Mouse (Mus musculus) effector memory CD4-positive, alpha-beta T cell, adult 7 months (primary cell): ENCODE measurements around the gene Gm10720. TPM values are rescaled to one million over a fixed set of nuclear protein-coding genes. Genes with fewer than 3 reads are reported as not detected.

Source experiments
- polyA plus RNA-seq: library from polyadenylated mRNA; unstranded; fragments of 100-300 nt; shearing (Covaris generic); gene quantifications from one replicate; pipeline ENCODE4 v1.2.1, GENCODE M21; 2017

The Gm10720 gene
- 1.8 TPM for polyA plus RNA-seq

DNA sequence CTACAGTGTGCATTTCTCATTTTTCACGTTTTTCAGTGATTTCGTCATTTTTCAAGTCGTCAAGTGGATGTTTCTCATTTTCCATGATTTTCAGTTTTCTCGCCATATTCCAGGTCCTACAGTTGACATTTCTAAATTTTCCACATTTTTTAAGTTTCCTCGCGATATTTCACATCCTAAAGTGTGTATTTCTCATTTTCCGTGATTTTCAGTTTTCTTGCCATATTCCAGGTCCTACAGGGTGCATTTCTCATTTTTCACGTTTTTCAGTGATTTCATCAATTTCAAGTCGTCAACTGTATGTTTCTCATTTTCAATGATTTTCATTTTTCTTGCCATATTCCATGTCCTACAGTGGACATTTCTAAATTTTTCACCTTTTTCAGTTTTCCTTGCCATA lies at the start of gene Gm10720:
Gm10720 (plus strand) TSS at position 301 of the 400 bp plus-strand sequence.

DNA sequence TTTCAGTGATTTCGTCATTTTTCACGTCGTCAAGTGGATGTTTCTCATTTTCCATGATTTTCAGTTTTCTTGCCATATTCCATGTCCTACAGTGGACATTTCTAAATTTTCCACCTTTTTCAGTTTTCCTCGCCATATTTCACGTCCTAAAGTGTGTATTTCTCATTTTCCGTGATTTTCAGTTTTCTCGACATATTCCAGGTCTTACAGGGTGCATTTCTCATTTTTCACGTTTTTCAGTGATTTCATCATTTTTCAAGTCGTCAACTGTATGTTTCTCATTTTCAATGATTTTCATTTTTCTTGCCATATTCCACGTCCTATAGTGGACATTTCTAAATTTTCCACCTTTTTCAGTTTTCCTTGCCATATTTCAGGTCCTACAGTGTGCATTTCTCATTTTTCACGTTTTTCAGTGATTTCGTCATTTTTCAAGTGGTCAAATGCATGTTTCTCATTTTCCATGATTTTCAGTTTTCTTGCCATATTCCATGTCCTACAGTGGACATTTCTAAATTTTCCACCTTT lies 14.9 kb upstream of the Gm10720 start, which contains the start of gene Gm10722:
Gm10722 (plus strand) TSS at position 478 of the 528 bp plus-strand sequence.

DNA sequence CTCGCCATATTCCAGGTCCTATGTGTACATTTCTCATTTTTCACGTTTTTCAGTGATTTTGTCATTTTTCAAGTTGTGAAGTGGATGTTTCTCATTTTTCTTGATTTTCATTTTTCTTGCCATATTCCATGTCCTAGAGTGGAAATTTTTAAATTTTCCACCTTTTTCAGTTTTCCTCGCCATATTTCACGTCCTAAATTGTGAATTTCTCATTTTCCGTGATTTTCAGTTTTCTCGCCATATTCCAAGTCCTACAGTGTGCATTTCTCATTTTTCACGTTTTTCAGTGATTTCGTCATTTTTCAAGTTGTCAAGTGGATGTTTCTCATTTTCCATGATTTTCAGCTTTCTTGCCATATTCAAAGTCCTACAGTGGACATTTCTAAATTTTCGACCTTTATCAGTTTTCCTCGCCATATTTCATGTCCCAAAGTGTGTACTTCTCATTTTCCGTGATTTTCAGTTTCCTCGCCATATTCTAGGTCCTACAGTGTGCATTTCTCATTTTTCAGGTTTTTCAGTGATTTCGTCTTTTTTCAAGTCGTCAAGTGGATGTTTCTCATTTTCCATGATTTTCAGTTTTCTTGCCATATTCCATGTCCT lies 12.6 kb upstream of the Gm10720 start, which contains the start of gene Gm11168:
Gm11168 (plus strand) TSS at position 553 of the 603 bp plus-strand sequence.

DNA sequence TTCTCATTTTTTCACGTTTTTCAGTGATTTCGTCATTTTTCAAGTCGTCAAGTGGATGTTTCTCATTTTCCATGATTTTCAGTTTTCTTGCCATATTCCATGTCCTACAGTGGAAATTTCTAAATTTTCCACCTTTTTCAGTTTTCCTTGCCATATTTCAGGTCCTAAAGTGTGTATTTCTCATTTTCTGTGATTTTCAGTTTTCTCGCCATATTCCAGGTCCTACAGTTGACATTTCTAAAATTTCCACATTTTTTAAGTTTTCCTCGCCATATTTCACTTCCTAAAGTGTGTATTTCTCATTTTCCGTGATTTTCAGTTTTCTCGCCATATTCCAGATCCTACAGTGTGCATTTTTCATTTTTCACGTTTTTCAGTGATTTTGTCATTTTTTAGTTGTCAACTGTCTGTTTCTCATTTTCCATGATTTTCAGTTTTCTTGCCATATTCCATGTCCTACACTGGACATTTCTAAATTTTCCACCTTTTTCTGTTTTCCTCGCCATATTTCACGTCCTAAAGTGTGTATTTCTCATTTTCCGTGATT lies 2.6 kb upstream of the Gm10720 start, which contains the start of gene Gm10721:
Gm10721 (plus strand) TSS at position 408 of the 547 bp plus-strand sequence.

DNA sequence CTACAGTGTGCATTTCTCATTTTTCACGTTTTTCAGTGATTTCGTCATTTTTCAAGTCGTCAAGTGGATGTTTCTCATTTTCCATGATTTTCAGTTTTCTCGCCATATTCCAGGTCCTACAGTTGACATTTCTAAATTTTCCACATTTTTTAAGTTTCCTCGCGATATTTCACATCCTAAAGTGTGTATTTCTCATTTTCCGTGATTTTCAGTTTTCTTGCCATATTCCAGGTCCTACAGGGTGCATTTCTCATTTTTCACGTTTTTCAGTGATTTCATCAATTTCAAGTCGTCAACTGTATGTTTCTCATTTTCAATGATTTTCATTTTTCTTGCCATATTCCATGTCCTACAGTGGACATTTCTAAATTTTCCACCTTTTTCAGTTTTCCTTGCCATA lies 1.7 kb downstream of the Gm10720 start, which contains the start of gene Gm10719:
Gm10719 (plus strand) TSS at position 301 of the 400 bp plus-strand sequence.

DNA sequence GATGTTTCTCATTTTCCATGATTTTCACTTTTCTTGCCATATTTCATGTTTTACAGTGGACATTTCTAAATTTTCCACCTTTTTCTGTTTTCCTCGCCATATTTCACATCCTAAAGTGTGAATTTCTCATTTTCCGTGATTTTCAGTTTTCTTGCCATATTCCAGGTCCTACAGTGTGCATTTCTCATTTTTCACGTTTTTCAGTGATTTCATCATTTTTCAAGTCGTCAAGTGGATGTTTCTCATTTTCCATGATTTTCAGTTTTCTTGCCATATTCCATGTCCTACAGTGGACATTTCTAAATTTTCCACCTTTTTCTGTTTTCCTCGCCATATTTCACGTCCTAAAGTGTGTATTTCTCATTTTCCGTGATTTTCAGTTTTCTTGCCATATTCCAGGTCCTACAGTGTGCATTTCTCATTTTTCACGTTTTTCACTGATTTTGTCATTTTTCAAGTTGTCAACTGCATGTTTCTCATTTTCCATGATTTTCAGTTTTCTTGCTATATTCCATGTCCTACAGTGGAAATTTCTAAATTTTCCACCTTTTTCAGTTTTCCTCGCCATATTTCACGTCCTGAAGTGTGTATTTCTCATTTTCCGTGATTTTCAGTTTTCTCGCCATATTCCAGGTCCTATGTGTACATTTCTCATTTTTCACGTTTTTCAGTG lies 8.0 kb downstream of the Gm10720 start, which contains the start of gene Gm10718:
Gm10718 (plus strand) TSS at position 236 of the 673 bp plus-strand sequence.

DNA sequence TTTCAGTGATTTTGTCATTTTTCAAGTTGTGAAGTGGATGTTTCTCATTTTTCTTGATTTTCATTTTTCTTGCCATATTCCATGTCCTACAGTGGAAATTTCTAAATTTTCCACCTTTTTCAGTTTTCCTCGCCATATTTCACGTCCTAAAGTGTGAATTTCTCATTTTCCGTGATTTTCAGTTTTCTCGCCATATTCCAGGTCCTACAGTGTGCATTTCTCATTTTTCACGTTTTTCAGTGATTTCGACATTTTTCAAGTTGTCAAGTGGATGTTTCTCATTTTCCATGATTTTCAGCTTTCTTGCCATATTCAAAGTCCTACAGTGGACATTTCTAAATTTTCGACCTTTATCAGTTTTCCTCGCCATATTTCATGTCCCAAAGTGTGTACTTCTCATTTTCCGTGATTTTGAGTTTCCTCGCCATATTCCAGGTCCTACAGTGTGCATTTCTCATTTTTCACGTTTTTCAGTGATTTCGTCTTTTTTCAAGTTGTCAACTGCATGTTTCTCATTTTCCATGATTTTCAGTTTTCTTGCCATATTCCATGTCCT lies 9.5 kb downstream of the Gm10720 start, which contains the start of gene Gm10717:
Gm10717 (plus strand) TSS at position 506 of the 556 bp plus-strand sequence.

DNA sequence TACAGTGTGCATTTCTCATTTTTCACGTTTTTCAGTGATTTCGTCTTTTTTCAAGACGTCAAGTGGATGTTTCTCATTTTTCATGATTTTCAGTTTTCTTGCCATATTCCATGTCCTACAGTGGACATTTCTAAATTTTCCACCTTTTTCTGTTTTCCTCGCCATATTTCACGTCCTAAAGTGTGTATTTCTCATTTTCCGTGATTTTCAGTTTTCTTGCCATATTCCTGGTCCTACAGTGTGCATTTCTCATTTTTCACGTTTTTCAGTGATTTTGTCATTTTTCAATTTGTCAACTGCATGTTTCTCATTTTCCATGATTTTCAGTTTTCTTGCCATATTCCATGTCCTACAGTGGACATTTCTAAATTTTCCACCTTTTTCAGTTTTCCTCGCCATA lies 18.8 kb downstream of the Gm10720 start, which contains the start of gene Gm17535:
Gm17535 (plus strand) TSS at position 301 of the 400 bp plus-strand sequence.

DNA sequence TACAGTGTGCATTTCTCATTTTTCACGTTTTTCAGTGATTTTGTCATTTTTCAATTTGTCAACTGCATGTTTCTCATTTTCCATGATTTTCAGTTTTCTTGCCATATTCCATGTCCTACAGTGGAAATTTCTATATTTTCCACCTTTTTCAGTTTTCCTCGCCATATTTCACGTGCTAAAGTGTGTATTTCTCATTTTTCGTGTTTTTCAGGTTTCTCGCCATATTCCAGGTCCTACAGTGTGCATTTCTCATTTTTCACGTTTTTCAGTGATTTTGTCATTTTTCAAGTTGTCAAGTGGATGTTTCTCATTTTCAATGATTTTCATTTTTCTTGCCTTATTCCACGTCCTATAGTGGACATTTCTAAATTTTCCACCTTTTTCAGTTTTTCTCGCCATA lies 21.1 kb downstream of the Gm10720 start, which contains the start of gene Gm10715:
Gm10715 (plus strand) TSS at position 301 of the 400 bp plus-strand sequence.

Other genes starting within 250 kb of the Gm10720 start
- gene Gm10722, start 14.7 kb upstream of the Gm10720 start, polyA plus RNA-seq = 2.8 TPM
- 9.9 TPM for gene Gm11168, start 12.3 kb upstream of the Gm10720 start, polyA plus RNA-seq
- gene Gm10721, start 2.5 kb upstream of the Gm10720 start, polyA plus RNA-seq = not detected
- 8.2 TPM for gene Gm10719, start 1.8 kb downstream of the Gm10720 start, polyA plus RNA-seq
- 11.5 TPM for gene Gm10718, start 7.9 kb downstream of the Gm10720 start, polyA plus RNA-seq
- 30.1 TPM for gene Gm10717, start 9.8 kb downstream of the Gm10720 start, polyA plus RNA-seq
- 1.6 TPM for gene Gm17535, start 18.9 kb downstream of the Gm10720 start, polyA plus RNA-seq
- not detected for gene Gm10715, start 21.2 kb downstream of the Gm10720 start, polyA plus RNA-seq